12 mouse cellular contexts compared by ENCODE assay signal in the genomic region with DNA sequence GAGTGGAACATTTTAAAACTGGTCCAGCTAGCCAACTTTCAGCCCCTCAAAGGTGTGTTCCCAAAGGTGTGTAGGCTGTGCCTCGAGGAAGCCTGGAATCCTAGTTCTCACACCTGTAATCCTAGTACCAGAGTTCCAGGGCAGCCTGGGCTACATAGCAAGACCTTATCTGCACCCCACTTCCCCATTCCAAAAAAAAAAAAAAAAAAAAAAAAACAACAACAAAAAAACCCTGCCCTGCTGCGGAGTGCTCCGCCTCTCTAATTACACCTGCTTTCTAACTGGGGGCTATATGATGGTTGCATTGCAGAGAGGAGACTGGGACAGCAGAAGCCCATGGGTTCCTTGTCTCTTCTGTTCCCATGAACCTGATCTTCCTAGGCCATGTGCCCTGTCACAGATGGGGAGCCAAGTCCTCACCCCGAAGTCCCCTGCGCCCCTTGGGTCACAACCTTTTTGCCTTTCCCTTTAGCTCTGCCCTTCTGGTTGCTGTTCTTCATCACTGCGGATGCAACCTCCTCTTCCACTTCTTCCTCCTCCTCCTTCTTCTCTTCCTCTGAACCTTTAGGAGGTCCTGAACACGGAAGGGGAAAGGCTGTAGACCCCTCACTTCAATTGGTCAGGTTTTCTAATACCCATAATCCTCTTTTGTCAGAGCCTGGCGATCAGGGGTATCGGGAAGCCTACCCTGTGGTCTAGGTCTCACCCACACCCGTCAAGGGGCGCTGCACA. TPM values are rescaled to one million over a fixed set of nuclear protein-coding genes. Genes with fewer than 3 reads are reported as not detected.
DNase-seq lines count a peak whose midpoint lies in the region; ATAC-seq and TF ChIP-seq lines count a peak whose summit lies in the region.
"Had no signal": no experiment of that assay in that cellular context is flagged by ENCODE, and none has a peak within 500 bp of the region (broad histone marks: within the 10 kb centered on the region; RNA-seq: fewer than 3 reads in every experiment).

No protein-coding gene starts in this region.

- peak overlapping the region; percentile 74 for H3K4me2 ChIP-seq in heart, embryonic 12.5 days
- peak overlapping the region; percentile 51 for H3K4me2 ChIP-seq in hindbrain, embryonic 14.5 days (replicated peaks)
- H3K4me2 ChIP-seq in midbrain, embryonic 13.5 days (replicated peaks): peak overlapping the region; percentile 57

- peaks cover 73% of the 10 kb centered on the region for H3K27me3 ChIP-seq in heart, embryonic 12.5 days (replicated peaks)
- H3K27me3 ChIP-seq in G1E (ENCODE audit: insufficient read depth, low read length): peaks cover 80% of the 10 kb centered on the region
- peaks cover 75% of the 10 kb centered on the region for H3K27me3 ChIP-seq in hindbrain, embryonic 14.5 days (ENCODE audit: control insufficient read depth, insufficient read depth, low read length)
- H3K27me3 ChIP-seq in midbrain, embryonic 13.5 days: peaks cover 82% of the 10 kb centered on the region

- peak overlapping the region; percentile 46 for H3K4me3 ChIP-seq in heart, embryonic 12.5 days
- H3K4me3 ChIP-seq in G1E (ENCODE audit: low read depth, low read length): peak overlapping the region; percentile 2; the same call in 1 of the 2 replicates
- peak overlapping the region; percentile 29 for H3K4me3 ChIP-seq in hindbrain, embryonic 14.5 days (replicated peaks; ENCODE audit: low read length)
- H3K4me3 ChIP-seq in midbrain, embryonic 13.5 days (replicated peaks): peak overlapping the region; percentile 31

- H3K27ac ChIP-seq in heart, embryonic 12.5 days (ENCODE audit: poor library complexity, severe bottlenecking): no peak overlapping the region
- H3K27ac ChIP-seq in hindbrain, embryonic 14.5 days: no peak overlapping the region
- no peak overlapping the region for H3K27ac ChIP-seq in midbrain, embryonic 13.5 days

- peak overlapping the region; percentile 65 for H3K9ac ChIP-seq in heart, embryonic 12.5 days
- H3K9ac ChIP-seq in hindbrain, embryonic 14.5 days: peak overlapping the region; percentile 47
- peak overlapping the region; percentile 54 for H3K9ac ChIP-seq in midbrain, embryonic 13.5 days (replicated peaks)

- WGBS in heart, embryonic 12.5 days: 31% methylated on average over 11 of the region's 11 CpGs
- WGBS in hindbrain, embryonic 14.5 days: 34% methylated on average over 11 of the region's 11 CpGs
- WGBS in midbrain, embryonic 13.5 days: 37% methylated on average over 11 of the region's 11 CpGs

- no peak for DNase-seq in heart, adult 8-10 months (ENCODE audit: low spot score)
- DNase-seq in G1E (ENCODE audit: low spot score): no peak
- DNase-seq in hindbrain, embryonic 14.5 days (ENCODE audit: low spot score): no peak
- DNase-seq in MN1 (ENCODE audit: low spot score): no peak
- no peak for DNase-seq in gastrocnemius, adult 8-10 months (ENCODE audit: low spot score in 2 of 2)
- no peak for DNase-seq in gastrocnemius, postnatal 25 days
- DNase-seq: thymus, adult 2 months had no signal

- 0 out of 2 replicates have a peak, but pooled peaks cover 4% of the 10 kb centered on the region for H3K9me3 ChIP-seq in heart, embryonic 12.5 days (replicated peaks)
- H3K9me3 ChIP-seq in G1E (replicated peaks): no peaks in the 10 kb centered on the region
- H3K9me3 ChIP-seq in hindbrain, embryonic 14.5 days (ENCODE audit: control insufficient read depth, low read length): no peaks in the 10 kb centered on the region
- no peaks in the 10 kb centered on the region for H3K9me3 ChIP-seq in midbrain, embryonic 13.5 days

- peaks cover 32% of the 10 kb centered on the region for H3K4me1 ChIP-seq in heart, embryonic 12.5 days (replicated peaks)
- H3K4me1 ChIP-seq in G1E (ENCODE audit: insufficient read depth, low read depth, low read length): peaks cover 18% of the 10 kb centered on the region
- H3K4me1 ChIP-seq in hindbrain, embryonic 14.5 days (replicated peaks; ENCODE audit: control insufficient read depth, insufficient read depth, low read length): peaks cover 14% of the 10 kb centered on the region
- peaks cover 25% of the 10 kb centered on the region for H3K4me1 ChIP-seq in midbrain, embryonic 13.5 days (replicated peaks)

- no peaks in the 10 kb centered on the region for H3K36me3 ChIP-seq in heart, embryonic 12.5 days
- H3K36me3 ChIP-seq in G1E (replicated peaks): no peaks in the 10 kb centered on the region
- H3K36me3 ChIP-seq in hindbrain, embryonic 14.5 days (replicated peaks; ENCODE audit: control insufficient read depth, insufficient read depth): no peaks in the 10 kb centered on the region
- H3K36me3 ChIP-seq in midbrain, embryonic 13.5 days: no peaks in the 10 kb centered on the region

- no peak for TF ChIP-seq CTCF in G1E (IDR thresholded peaks at IDR 0.05; ENCODE audit: low read depth, low read length)

- no peak for ATAC-seq in heart, embryonic 12.5 days (ENCODE audit: insufficient number of reproducible peaks, low FRiP score)
- ATAC-seq in G1E (ENCODE audit: extremely low read depth, insufficient number of reproducible peaks, low FRiP score, poor library complexity, severe bottlenecking): no peak
- ATAC-seq in hindbrain, embryonic 14.5 days (ENCODE audit: low FRiP score): no peak
- no peak for ATAC-seq in midbrain, embryonic 13.5 days

RNA-seq across cellular contexts. Expression of a gene that starts 2.9 kb away (rescaled TPM):
- 3.7 and 4.6 TPM in 2 replicates for polyA plus RNA-seq in heart, embryonic 12.5 days (2016; fragmentation: Nextera tagmentation; extraction: Ambion mirVana)
- total RNA-seq in heart, adult 8-10 months (2022): not detected
- not detected in 2 replicates for total RNA-seq in G1E (2014; fragmentation: Nextera tagmentation)
- total RNA-seq in G1E (2017): 0.16 TPM in 1 of 2 replicates, not detected in the other
- polyA plus RNA-seq in G1E (2012): 0.10 TPM in 1 of 2 replicates, not detected in the other
- polyA plus RNA-seq in hindbrain, embryonic 14.5 days (2014; fragmentation: Nextera tagmentation; extraction: Ambion mirVana): 1.2 and 1.7 TPM in 2 replicates
- 1.7 and 2.6 TPM in 2 replicates for polyA plus RNA-seq in midbrain, embryonic 13.5 days (2015; fragmentation: Nextera tagmentation; extraction: Ambion mirVana)
- not detected for total RNA-seq in gastrocnemius, adult 8-10 months (2022)
- not detected for total RNA-seq in gastrocnemius, postnatal 25 days (2021)
- total RNA-seq: adrenal gland, adult 18-20 months; left cerebral cortex, postnatal 10 days; neutrophil, adult 5-6 weeks had no signal

RNA-seq across cellular contexts. Expression of a gene that starts 11.5 kb away (rescaled TPM):
- 7.9 and 8.1 TPM in 2 replicates for polyA plus RNA-seq in heart, embryonic 12.5 days (2016; fragmentation: Nextera tagmentation; extraction: Ambion mirVana)
- 10 to 100 TPM in 3 of 4 experiments, 1 to 10 TPM in 1; 8.4 to 15.6 (median 11.7) TPM for total RNA-seq in heart, adult 8-10 months (2022)
- total RNA-seq in G1E (2014; fragmentation: Nextera tagmentation) (0.90 TPM in 1 of 2 replicates, not detected in the other), G1E (2017) (0.06 and 0.22 TPM in 2 replicates)
- 0.41 and 0.47 TPM in 2 replicates for polyA plus RNA-seq in G1E (2012)
- polyA plus RNA-seq in hindbrain, embryonic 14.5 days (2014; fragmentation: Nextera tagmentation; extraction: Ambion mirVana): 1.3 and 1.4 TPM in 2 replicates
- polyA plus RNA-seq in midbrain, embryonic 13.5 days (2015; fragmentation: Nextera tagmentation; extraction: Ambion mirVana): 1.9 and 2.9 TPM in 2 replicates
- 1 to 10 TPM; 3.2 to 5.7 (median 4.5) TPM for total RNA-seq in gastrocnemius, adult 8-10 months (2022)
- total RNA-seq in gastrocnemius, postnatal 25 days (2021): 1 to 10 TPM; 6.9 to 8.8 TPM
- total RNA-seq: neutrophil, adult 5-6 weeks had no signal

RNA-seq across cellular contexts. Expression of a gene that starts 33.8 kb away (rescaled TPM):
- polyA plus RNA-seq in heart, embryonic 12.5 days (2016; fragmentation: Nextera tagmentation; extraction: Ambion mirVana): 301 and 344 TPM in 2 replicates
- total RNA-seq in heart, adult 8-10 months (2022): 100 to 1,000 TPM; 377 to 423 (median 382) TPM
- total RNA-seq in G1E (2014; fragmentation: Nextera tagmentation) (2,842 and 3,361 TPM in 2 replicates), G1E (2017) (987 and 1,219 TPM in 2 replicates)
- 7,805 and 8,433 TPM in 2 replicates for polyA plus RNA-seq in G1E (2012)
- 370 and 441 TPM in 2 replicates for polyA plus RNA-seq in hindbrain, embryonic 14.5 days (2014; fragmentation: Nextera tagmentation; extraction: Ambion mirVana)
- 382 and 387 TPM in 2 replicates for polyA plus RNA-seq in midbrain, embryonic 13.5 days (2015; fragmentation: Nextera tagmentation; extraction: Ambion mirVana)
- total RNA-seq in gastrocnemius, adult 8-10 months (2022): 100 to 1,000 TPM; 377 to 515 (median 422) TPM
- 100 to 1,000 TPM; 364 to 390 TPM for total RNA-seq in gastrocnemius, postnatal 25 days (2021)

RNA-seq across cellular contexts. Expression of a gene that starts 48.8 kb away (rescaled TPM):
- polyA plus RNA-seq in heart, embryonic 12.5 days (2016; fragmentation: Nextera tagmentation; extraction: Ambion mirVana): 21.8 and 23.0 TPM in 2 replicates
- total RNA-seq in heart, adult 8-10 months (2022): 10 to 100 TPM in 3 of 4 experiments, 1 to 10 TPM in 1; 9.2 to 15.2 (median 12.3) TPM
- total RNA-seq in G1E (2014; fragmentation: Nextera tagmentation) (33.9 and 34.5 TPM in 2 replicates), G1E (2017) (50.1 and 50.7 TPM in 2 replicates)
- polyA plus RNA-seq in G1E (2012): 79.0 and 80.0 TPM in 2 replicates
- 22.0 and 22.6 TPM in 2 replicates for polyA plus RNA-seq in hindbrain, embryonic 14.5 days (2014; fragmentation: Nextera tagmentation; extraction: Ambion mirVana)
- 20.2 and 26.9 TPM in 2 replicates for polyA plus RNA-seq in midbrain, embryonic 13.5 days (2015; fragmentation: Nextera tagmentation; extraction: Ambion mirVana)
- 10 to 100 TPM in 1 of 4 experiments, 1 to 10 TPM in 3; 9.0 to 14.3 (median 9.3) TPM for total RNA-seq in gastrocnemius, adult 8-10 months (2022)
- 10 to 100 TPM in 1 of 2 experiments, 1 to 10 TPM in 1; 9.2 to 11.6 TPM for total RNA-seq in gastrocnemius, postnatal 25 days (2021)
